Mouse (Mus musculus): Measurements from ENCODE around the gene Cyb5b.
A peak's percentile ranks its signal among the peaks of the same experiment; 100 is the strongest.

Gene Cyb5b

GRCm38 (mm10) chr8:107130028-107130427, 20.4 kb upstream of the Cyb5b start:
- DNase-seq (ENCODE audit: low spot score) = no peak

GRCm38 (mm10) chr8:107132581-107133491, 17.6 kb upstream of the Cyb5b start:
- DNase-seq (ENCODE audit: low spot score) = peak; percentile 38

GRCm38 (mm10) chr8:107133881-107134280, 16.6 kb upstream of the Cyb5b start:
- DNase-seq (ENCODE audit: low spot score) = no peak

GRCm38 (mm10) chr8:107136003-107136612, 14.3 kb upstream of the Cyb5b start:
- no peak for DNase-seq (ENCODE audit: low spot score)

GRCm38 (mm10) chr8:107137591-107137990, 12.8 kb upstream of the Cyb5b start:
- DNase-seq (ENCODE audit: low spot score) = no peak

GRCm38 (mm10) chr8:107138338-107138737, 12.1 kb upstream of the Cyb5b start:
- no peak for DNase-seq (ENCODE audit: low spot score)

GRCm38 (mm10) chr8:107139704-107140470, 10.6 kb upstream of the Cyb5b start:
- DNase-seq (ENCODE audit: low spot score) = no peak

- DNase-seq (ENCODE audit: low spot score) = no peak
Observed at GRCm38 (mm10) chr8:107142539-107142938, 7.9 kb upstream of the Cyb5b start.

- DNase-seq (ENCODE audit: low spot score) = no peak
Observed at GRCm38 (mm10) chr8:107143501-107143900, 6.9 kb upstream of the Cyb5b start.

GRCm38 (mm10) chr8:107146186-107146585, 4.3 kb upstream of the Cyb5b start:
- no peak for DNase-seq (ENCODE audit: low spot score)

GRCm38 (mm10) chr8:107148802-107149201, 1.6 kb upstream of the Cyb5b start:
- no peak for DNase-seq (ENCODE audit: low spot score)

- no peak for DNase-seq (ENCODE audit: low spot score)
Observed at GRCm38 (mm10) chr8:107150057-107150403, 410 bp upstream of the Cyb5b start.

GRCm38 (mm10) chr8:107151212-107151920, 926 bp downstream of the Cyb5b start:
- DNase-seq (ENCODE audit: low spot score) = no peak

GRCm38 (mm10) chr8:107153326-107154210, 3.1 kb downstream of the Cyb5b start:
- DNase-seq (ENCODE audit: low spot score) = no peak

GRCm38 (mm10) chr8:107156816-107157215, 6.4 kb downstream of the Cyb5b start:
- DNase-seq (ENCODE audit: low spot score) = no peak

GRCm38 (mm10) chr8:107157836-107158235, 7.4 kb downstream of the Cyb5b start:
- DNase-seq (ENCODE audit: low spot score) = no peak

- no peak for DNase-seq (ENCODE audit: low spot score)
Observed at GRCm38 (mm10) chr8:107158890-107159289, 8.4 kb downstream of the Cyb5b start.

GRCm38 (mm10) chr8:107164251-107164773, 13.9 kb downstream of the Cyb5b start:
- DNase-seq (ENCODE audit: low spot score) = no peak

GRCm38 (mm10) chr8:107165745-107166144, 15.3 kb downstream of the Cyb5b start:
- no peak for DNase-seq (ENCODE audit: low spot score)

GRCm38 (mm10) chr8:107167848-107168247, 17.4 kb downstream of the Cyb5b start:
- DNase-seq (ENCODE audit: low spot score) = no peak

- DNase-seq (ENCODE audit: low spot score) = no peak
Observed at GRCm38 (mm10) chr8:107172152-107172551, 21.7 kb downstream of the Cyb5b start.
